Mouse (Mus musculus) right cerebral cortex, postnatal 14 days (tissue): Measurements from ENCODE around the gene Omg.

ENCODE experiments used
- DNase-seq: peaks from one replicate; pipeline ENCODE4 v3.0.0; 2022

Omg gene

GRCm38 (mm10) chr11:79503845-79504244, at the start of gene Omg:
TSS of gene Omg (minus strand) at chr11:79504084.
- DNase-seq: peak; percentile 62

- no peak for DNase-seq
Observed at GRCm38 (mm10) chr11:79552622-79553021, 48.7 kb upstream of the Omg start.

- DNase-seq: no peak
Observed at GRCm38 (mm10) chr11:79536293-79536692, 32.4 kb upstream of the Omg start.

- DNase-seq: no peak
Observed at GRCm38 (mm10) chr11:79535554-79535953, 31.7 kb upstream of the Omg start.

GRCm38 (mm10) chr11:79533950-79534690, 30.2 kb upstream of the Omg start:
- DNase-seq: no peak

- no peak for DNase-seq
Observed at GRCm38 (mm10) chr11:79533311-79533710, 29.4 kb upstream of the Omg start.

GRCm38 (mm10) chr11:79531485-79531884, 27.6 kb upstream of the Omg start:
- DNase-seq: no peak

GRCm38 (mm10) chr11:79530774-79531173, 26.9 kb upstream of the Omg start:
- no peak for DNase-seq

GRCm38 (mm10) chr11:79530333-79530761, 26.5 kb upstream of the Omg start, which contains the start of the genes Evi2 and Evi2a:
TSS of gene Evi2 (minus strand) at chr11:79530589.
TSS of gene Evi2a (minus strand) at chr11:79530609.
- DNase-seq: no peak

GRCm38 (mm10) chr11:79529736-79530135, 25.9 kb upstream of the Omg start:
- DNase-seq: no peak

GRCm38 (mm10) chr11:79529226-79529625, 25.3 kb upstream of the Omg start:
- no peak for DNase-seq

- no peak for DNase-seq
Observed at GRCm38 (mm10) chr11:79528601-79529000, 24.7 kb upstream of the Omg start.

GRCm38 (mm10) chr11:79527739-79528384, 24.0 kb upstream of the Omg start:
- DNase-seq: no peak

GRCm38 (mm10) chr11:79527015-79527738, 23.3 kb upstream of the Omg start:
- no peak for DNase-seq

GRCm38 (mm10) chr11:79526549-79526948, 22.7 kb upstream of the Omg start:
- DNase-seq: no peak

GRCm38 (mm10) chr11:79524310-79524575, 20.4 kb upstream of the Omg start:
- DNase-seq: no peak

- DNase-seq: no peak
Observed at GRCm38 (mm10) chr11:79523560-79524309, 19.9 kb upstream of the Omg start, which contains the start of gene Evi2b. TSS of gene Evi2b (minus strand) at chr11:79523762.

- DNase-seq: no peak
Observed at GRCm38 (mm10) chr11:79522944-79523343, 19.1 kb upstream of the Omg start.

- no peak for DNase-seq
Observed at GRCm38 (mm10) chr11:79521930-79522329, 18.0 kb upstream of the Omg start.

- DNase-seq: no peak
Observed at GRCm38 (mm10) chr11:79520772-79521171, 16.9 kb upstream of the Omg start.

GRCm38 (mm10) chr11:79519878-79520291, 16.0 kb upstream of the Omg start:
- DNase-seq: no peak

GRCm38 (mm10) chr11:79519299-79519698, 15.4 kb upstream of the Omg start:
- no peak for DNase-seq

GRCm38 (mm10) chr11:79515798-79516197, 11.9 kb upstream of the Omg start:
- DNase-seq: no peak
